Mouse (Mus musculus) midbrain, embryonic 16.5 days (tissue): Measurements from ENCODE around the gene Stk38. TPM values are rescaled to one million over a fixed set of nuclear protein-coding genes. Genes with fewer than 3 reads are reported as not detected.

Experiments used
- ATAC-seq: fragments of 200-750 bp; cut with Nextera tagmentation; 2 replicates; pipeline ENCODE4 v1.8.0; 2017; ENCODE audit warnings: moderate TSS enrichment
- H3K27ac ChIP-seq: fragments of 300-500 bp; sonication (generic); 2 replicates; pipeline ENCODE4 v1.5.1; 2014; ENCODE audit warnings: mild to moderate bottlenecking, low read length, mixed read lengths
- H3K27me3 ChIP-seq: fragments of 300-500 bp; sonication (generic); 2 replicates; pipeline ENCODE4 v1.6.1; 2014; ENCODE audit warnings: low read depth, low read length, mixed read lengths; ENCODE audit not compliant: control insufficient read depth, insufficient read depth
- H3K36me3 ChIP-seq: fragments of 300-500 bp; sonication (generic); 2 replicates; pipeline ENCODE4 v1.6.1; 2014; ENCODE audit warnings: mild to moderate bottlenecking, low read length, moderate library complexity, mixed read lengths; ENCODE audit not compliant: control insufficient read depth, insufficient read depth
- H3K4me1 ChIP-seq: fragments of 300-500 bp; sonication (generic); 2 replicates; pipeline ENCODE4 v1.6.1; 2014; ENCODE audit warnings: mild to moderate bottlenecking, low read length, mixed read lengths; ENCODE audit not compliant: control insufficient read depth, insufficient read depth
- H3K4me2 ChIP-seq: fragments of 300-500 bp; sonication (generic); 2 replicates; pipeline ENCODE4 v1.6.1; 2014; ENCODE audit warnings: mild to moderate bottlenecking, low read length, mixed read lengths
- H3K4me3 ChIP-seq: fragments of 300-500 bp; sonication (generic); 2 replicates; pipeline ENCODE4 v1.5.1; 2014; ENCODE audit warnings: low read depth, mild to moderate bottlenecking, low read length, moderate library complexity, mixed read lengths
- H3K9ac ChIP-seq: fragments of 300-500 bp; sonication (generic); 2 replicates; pipeline ENCODE4 v1.6.1; 2014; ENCODE audit warnings: low read depth, low read length, mixed read lengths
- H3K9me3 ChIP-seq: fragments of 300-500 bp; sonication (generic); replicated peaks from 2 replicates; pipeline ENCODE4 v1.6.1; 2014; ENCODE audit warnings: mild to moderate bottlenecking, low read length, mixed read lengths; ENCODE audit not compliant: control insufficient read depth, poor library complexity, severe bottlenecking
- WGBS: fragments of 180-500 bp; shearing (Covaris S2); extraction: QIAGEN DNeasy Blood & Tissue Kit; methylation state at CpG from one replicate; pipeline ENCODE4 v1.1.7; 2014; 5-methylcytosine and 5-hydroxymethylcytosine counted together
- polyA plus RNA-seq: library from polyadenylated mRNA; unstranded; fragments of >200 nt; fragmentation: Nextera tagmentation; extraction: Ambion mirVana; gene quantifications from 2 replicates; pipeline ENCODE4 v1.2.1, GENCODE M21; 2015

Stk38 gene
- polyA plus RNA-seq, 1 experiment from 2014 or later: 83.1 TPM

DNA sequence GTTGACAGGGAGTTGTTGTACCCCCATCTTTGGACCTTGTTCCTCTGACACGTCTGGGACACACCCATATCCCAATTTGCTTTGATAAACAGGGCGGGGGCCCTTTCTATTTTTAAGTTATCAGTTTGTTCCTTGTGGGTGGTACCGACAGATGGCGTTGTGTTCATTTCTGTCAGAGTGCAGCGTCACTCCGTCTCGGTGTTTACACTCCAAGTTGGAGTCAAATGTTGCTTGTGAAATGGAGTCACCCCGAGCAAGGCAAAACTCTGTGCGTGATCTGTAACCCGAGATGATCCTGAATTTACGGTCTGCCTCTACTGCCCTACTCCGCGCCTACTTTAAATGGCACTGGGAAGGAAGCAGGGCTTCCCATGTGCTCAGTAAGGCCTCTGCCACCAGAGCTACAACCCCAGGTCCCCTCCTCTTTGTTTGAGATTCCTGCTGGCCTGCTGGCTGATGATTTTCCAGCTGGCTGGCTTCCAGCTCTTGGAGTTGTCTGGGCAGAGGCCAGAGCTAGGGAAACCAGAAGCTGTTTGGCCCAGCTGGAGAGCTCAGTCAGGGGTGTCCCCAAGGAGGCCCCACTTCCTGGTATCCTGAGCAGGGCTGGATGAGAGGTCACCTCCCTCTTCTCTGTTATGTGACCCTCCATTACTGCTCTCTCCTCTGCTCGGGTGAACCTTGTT is 77.3 kb downstream of the Stk38 start:
- Histone ChIP-seq H3K9me3 (no peaks in the 10 kb centered on the region), H3K4me1 (no peaks in the 10 kb centered on the region), H3K4me2 (no peak overlapping the region), H3K27ac (no peak overlapping the region), H3K36me3 (no peaks in the 10 kb centered on the region), H3K4me3 (no peak overlapping the region), H3K9ac (no peak overlapping the region), H3K27me3 (no peaks in the 10 kb centered on the region)
- peak; percentile 67 for ATAC-seq
- 24% methylated on average over 14 of the region's 14 CpGs for WGBS

GRCm38 (mm10) chr17:28929369-28929768 is 78.4 kb downstream of the Stk38 start:
- no peak for ATAC-seq
- no peak overlapping the region for H3K9ac ChIP-seq
- no peaks in the 10 kb centered on the region for H3K9me3 ChIP-seq
- H3K4me3 ChIP-seq: no peak overlapping the region
- 96% methylated on average over 4 of the region's 4 CpGs for WGBS
- no peaks in the 10 kb centered on the region for H3K36me3 ChIP-seq
- no peak overlapping the region for H3K27ac ChIP-seq
- no peaks in the 10 kb centered on the region for H3K27me3 ChIP-seq
- no peaks in the 10 kb centered on the region for H3K4me1 ChIP-seq
- H3K4me2 ChIP-seq: no peak overlapping the region

DNA sequence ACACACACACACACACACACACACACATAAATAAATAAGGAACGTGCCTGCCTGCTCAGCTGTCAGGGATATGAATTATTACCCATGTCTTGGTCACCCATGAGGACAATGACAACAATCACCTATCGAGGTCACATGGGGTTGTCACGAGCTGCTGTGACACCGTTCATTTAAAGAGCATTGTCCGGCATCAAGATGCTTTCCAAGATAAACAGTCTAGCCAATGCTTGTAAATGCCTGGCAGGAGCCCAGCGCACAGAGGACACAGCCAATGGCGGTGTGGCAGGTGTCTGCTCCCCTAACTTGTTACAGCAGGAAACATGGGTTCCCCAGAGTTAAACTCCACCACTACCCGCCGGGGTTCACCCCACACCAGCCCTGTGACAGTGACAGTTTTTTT is 79.8 kb downstream of the Stk38 start:
- Histone ChIP-seq H3K36me3 (no peaks in the 10 kb centered on the region), H3K9ac (no peak overlapping the region), H3K4me3 (no peak overlapping the region), H3K27me3 (no peaks in the 10 kb centered on the region), H3K27ac (no peak overlapping the region), H3K9me3 (no peaks in the 10 kb centered on the region), H3K4me2 (no peak overlapping the region), H3K4me1 (no peaks in the 10 kb centered on the region)
- 84% methylated on average over 9 of the region's 9 CpGs for WGBS
- ATAC-seq: no peak

DNA sequence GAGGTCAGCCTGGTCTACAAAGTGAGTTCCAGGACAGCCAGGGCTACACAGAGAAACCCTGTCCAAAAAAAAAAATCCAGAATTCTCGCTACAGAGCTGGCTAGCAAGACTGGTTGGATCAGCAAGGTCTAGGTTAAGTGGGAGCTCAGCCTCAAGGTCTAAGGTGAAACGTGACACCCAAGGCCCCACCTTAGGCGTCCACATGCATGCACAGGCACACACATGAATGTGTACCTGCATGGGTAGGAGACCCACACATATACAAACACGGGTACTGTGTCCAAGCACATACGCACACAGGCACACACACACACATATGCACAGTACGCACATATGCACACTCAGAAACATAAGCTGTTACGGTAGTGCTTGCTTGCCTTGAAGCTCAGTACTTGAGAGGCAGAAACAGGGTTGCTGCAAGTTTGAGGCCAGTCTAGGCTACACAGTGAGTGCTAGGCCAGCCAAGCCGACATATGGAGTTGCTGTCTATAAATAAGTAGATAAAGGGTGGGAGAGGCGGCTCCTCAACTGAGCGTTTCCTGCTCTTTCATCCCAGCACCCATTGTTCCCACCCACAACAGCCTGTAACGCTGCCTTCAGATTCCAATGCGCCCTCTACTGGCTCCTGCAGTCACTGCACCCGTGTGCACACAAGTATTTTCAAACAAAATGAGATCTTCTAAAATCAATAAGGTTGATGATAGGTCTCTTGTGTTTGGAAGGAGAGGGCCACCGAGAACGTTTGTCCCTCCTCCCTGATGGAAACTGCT is 80.7 kb downstream of the Stk38 start:
- H3K9me3 ChIP-seq: no peaks in the 10 kb centered on the region
- no peaks in the 10 kb centered on the region for H3K4me1 ChIP-seq
- 48% methylated on average over 15 of the region's 15 CpGs for WGBS
- ATAC-seq: no peak
- H3K4me3 ChIP-seq: no peak overlapping the region
- H3K36me3 ChIP-seq: no peaks in the 10 kb centered on the region
- H3K9ac ChIP-seq: no peak overlapping the region
- no peaks in the 10 kb centered on the region for H3K27me3 ChIP-seq
- no peak overlapping the region for H3K4me2 ChIP-seq
- H3K27ac ChIP-seq: no peak overlapping the region

DNA sequence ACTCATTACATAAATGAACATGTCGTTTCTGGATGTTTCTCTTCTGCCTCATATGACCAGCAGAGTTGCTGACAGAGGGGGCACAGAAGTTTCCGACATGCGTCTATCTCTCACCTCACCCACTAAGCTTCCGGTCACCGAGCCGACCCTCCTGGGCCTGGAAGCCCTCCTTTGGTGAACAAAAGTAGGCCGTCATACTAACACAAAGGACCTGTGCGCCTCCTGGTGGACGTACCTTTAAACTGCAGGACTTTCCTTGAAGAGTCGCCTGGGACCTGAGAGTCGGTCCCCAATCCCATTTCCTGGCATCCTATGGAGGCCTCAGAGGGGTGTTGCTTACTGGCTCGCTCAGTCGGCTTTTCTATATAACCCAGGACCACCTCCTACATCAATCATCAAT is 81.4 kb downstream of the Stk38 start:
- Histone ChIP-seq H3K27me3 (no peaks in the 10 kb centered on the region), H3K27ac (no peak overlapping the region), H3K4me3 (no peak overlapping the region), H3K9me3 (no peaks in the 10 kb centered on the region), H3K9ac (no peak overlapping the region), H3K36me3 (no peaks in the 10 kb centered on the region), H3K4me1 (no peaks in the 10 kb centered on the region), H3K4me2 (no peak overlapping the region)
- ATAC-seq: no peak
- 14% methylated on average over 13 of the region's 13 CpGs for WGBS

DNA sequence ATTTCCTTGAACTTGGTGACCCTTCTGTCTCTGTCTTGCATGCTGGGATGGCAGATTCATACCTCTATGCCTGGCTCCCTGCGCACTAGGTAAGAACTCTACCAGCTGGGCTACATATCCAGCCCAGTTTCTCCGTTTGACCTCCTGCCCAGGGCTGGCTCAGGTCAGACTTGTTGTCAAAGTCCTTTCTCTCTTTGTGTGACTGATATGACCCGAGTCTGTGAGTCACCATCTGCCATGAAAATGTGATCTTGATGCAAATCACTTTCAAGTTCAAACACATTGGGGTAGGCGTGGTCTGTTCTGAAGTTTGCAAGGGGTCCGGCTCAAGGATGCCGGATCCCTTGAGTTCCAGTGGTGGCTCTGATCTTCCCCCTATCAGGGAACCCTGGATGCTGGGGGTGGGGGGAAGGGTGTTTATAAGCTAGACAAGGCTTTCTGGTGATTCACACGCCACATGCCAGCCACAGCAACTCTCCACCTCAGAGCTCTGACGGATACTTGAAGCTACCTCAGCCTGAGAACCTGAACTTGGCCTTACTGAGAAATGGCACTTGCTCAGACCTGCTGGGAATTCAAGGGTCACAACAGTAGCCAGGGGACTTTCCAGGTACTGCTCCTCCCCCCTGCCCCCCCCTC is 82.7 kb downstream of the Stk38 start:
- no peaks in the 10 kb centered on the region for H3K36me3 ChIP-seq

GRCm38 (mm10) chr17:28922096-28922495 is 85.7 kb downstream of the Stk38 start:
- ATAC-seq: no peak
- no peak overlapping the region for H3K9ac ChIP-seq
- 76% methylated on average over 6 of the region's 6 CpGs for WGBS
- no peak overlapping the region for H3K4me2 ChIP-seq
- no peaks in the 10 kb centered on the region for H3K27me3 ChIP-seq
- H3K4me1 ChIP-seq: no peaks in the 10 kb centered on the region
- H3K9me3 ChIP-seq: no peaks in the 10 kb centered on the region
- H3K27ac ChIP-seq: no peak overlapping the region
- H3K36me3 ChIP-seq: no peaks in the 10 kb centered on the region
- no peak overlapping the region for H3K4me3 ChIP-seq

More for the DNA sequence above, 82.7 kb downstream of the Stk38 start:
- Histone ChIP-seq H3K9ac (no peak overlapping the region), H3K4me1 (no peaks in the 10 kb centered on the region), H3K4me2 (no peak overlapping the region), H3K27ac (no peak overlapping the region), H3K4me3 (no peak overlapping the region), H3K27me3 (no peaks in the 10 kb centered on the region), H3K9me3 (no peaks in the 10 kb centered on the region)
- WGBS: 84% methylated on average over 8 of the region's 8 CpGs
- ATAC-seq: no peak

DNA sequence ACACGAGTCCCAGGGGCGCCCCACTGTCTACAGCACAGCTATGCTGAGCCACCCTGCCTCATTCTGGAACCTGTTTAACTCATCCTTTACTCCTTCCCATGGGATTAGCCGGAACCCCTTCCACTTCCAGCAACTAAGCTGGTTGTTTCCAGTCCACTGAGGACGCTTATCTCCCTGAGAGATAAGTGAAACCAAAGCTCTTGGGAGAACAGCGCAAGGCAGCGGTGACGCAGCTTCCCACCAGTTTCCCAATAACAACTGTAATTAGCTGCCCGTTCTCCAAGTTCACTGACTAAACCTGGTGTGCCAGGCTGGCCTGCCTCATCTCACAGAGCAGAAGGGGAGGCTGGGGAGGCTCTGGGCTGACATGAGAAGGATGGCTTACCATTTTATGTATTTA is 86.7 kb downstream of the Stk38 start:
- ATAC-seq: no peak
- Histone ChIP-seq H3K9me3 (no peaks in the 10 kb centered on the region), H3K27ac (no peak overlapping the region), H3K27me3 (no peaks in the 10 kb centered on the region), H3K4me2 (no peak overlapping the region), H3K9ac (no peak overlapping the region), H3K4me1 (no peaks in the 10 kb centered on the region), H3K4me3 (no peak overlapping the region), H3K36me3 (no peaks in the 10 kb centered on the region)
- WGBS: 58% methylated on average over 8 of the region's 8 CpGs
